Mouse (Mus musculus) neural tube, embryonic 11.5 days (tissue): ENCODE data around the gene Lama4. TPM values are rescaled to one million over a fixed set of nuclear protein-coding genes. Genes with fewer than 3 reads are reported as not detected.
A peak's percentile ranks its signal among the peaks of the same experiment; 100 is the strongest.

Experiments
- ATAC-seq: fragments of 200-750 bp; cut with Nextera tagmentation; 2 replicates; pipeline ENCODE4 v1.8.0; 2017; ENCODE audit warnings: moderate number of reproducible peaks, mild to moderate bottlenecking, moderate TSS enrichment, moderate library complexity; ENCODE audit not compliant: insufficient read depth, low FRiP score, low TSS enrichment
- DNase-seq: peaks from one replicate; pipeline ENCODE4 v3.0.0-alpha.2; 2015; ENCODE audit warnings: low spot score
- H3K27ac ChIP-seq: fragments of 300-500 bp; sonication (generic); 2 replicates; pipeline ENCODE4 v1.5.1; 2014; ENCODE audit warnings: low read depth, mild to moderate bottlenecking, low read length
- H3K27me3 ChIP-seq: fragments of 300-500 bp; sonication (generic); 2 replicates; pipeline ENCODE4 v1.6.1; 2014; ENCODE audit warnings: mild to moderate bottlenecking, low read length, mixed read lengths; ENCODE audit not compliant: control insufficient read depth, insufficient read depth
- H3K36me3 ChIP-seq: fragments of 300-500 bp; sonication (generic); 2 replicates; pipeline ENCODE4 v1.6.1; 2014; ENCODE audit warnings: mild to moderate bottlenecking, low read length, moderate library complexity, mixed read lengths; ENCODE audit not compliant: control insufficient read depth, insufficient read depth
- H3K4me1 ChIP-seq: fragments of 300-500 bp; sonication (generic); 2 replicates; pipeline ENCODE4 v1.6.1; 2014; ENCODE audit warnings: low read length, mixed read lengths; ENCODE audit not compliant: control insufficient read depth, insufficient read depth
- H3K4me2 ChIP-seq: fragments of 300-500 bp; sonication (generic); 2 replicates; pipeline ENCODE4 v1.6.1; 2014; ENCODE audit warnings: low read depth, mild to moderate bottlenecking, moderate library complexity
- H3K4me3 ChIP-seq: fragments of 300-500 bp; sonication (generic); 2 replicates; pipeline ENCODE4 v1.5.1; 2014; ENCODE audit warnings: low read depth, low read length
- H3K9ac ChIP-seq: fragments of 300-500 bp; sonication (generic); 2 replicates; pipeline ENCODE4 v1.6.1; 2014; ENCODE audit warnings: mild to moderate bottlenecking, low read length
- H3K9me3 ChIP-seq: fragments of 300-500 bp; sonication (generic); 2 replicates; pipeline ENCODE4 v1.6.1; 2016; ENCODE audit warnings: low read length; ENCODE audit not compliant: control insufficient read depth
- whole genome bisulfite sequencing: fragments of 180-500 bp; shearing (Covaris S2); extraction: QIAGEN DNeasy Blood & Tissue Kit; methylation state at CpG from one replicate; pipeline ENCODE4 v1.1.7; 2014; 5-methylcytosine and 5-hydroxymethylcytosine counted together
- polyA plus RNA-seq: library from polyadenylated mRNA; unstranded; fragments of >200 nt; fragmentation: Nextera tagmentation; extraction: Ambion mirVana; gene quantifications from 2 replicates; pipeline ENCODE4 v1.2.1, GENCODE M21; 2014

The Lama4 gene
- polyA plus RNA-seq: 23.8 and 27.5 TPM in 2 replicates

DNA sequence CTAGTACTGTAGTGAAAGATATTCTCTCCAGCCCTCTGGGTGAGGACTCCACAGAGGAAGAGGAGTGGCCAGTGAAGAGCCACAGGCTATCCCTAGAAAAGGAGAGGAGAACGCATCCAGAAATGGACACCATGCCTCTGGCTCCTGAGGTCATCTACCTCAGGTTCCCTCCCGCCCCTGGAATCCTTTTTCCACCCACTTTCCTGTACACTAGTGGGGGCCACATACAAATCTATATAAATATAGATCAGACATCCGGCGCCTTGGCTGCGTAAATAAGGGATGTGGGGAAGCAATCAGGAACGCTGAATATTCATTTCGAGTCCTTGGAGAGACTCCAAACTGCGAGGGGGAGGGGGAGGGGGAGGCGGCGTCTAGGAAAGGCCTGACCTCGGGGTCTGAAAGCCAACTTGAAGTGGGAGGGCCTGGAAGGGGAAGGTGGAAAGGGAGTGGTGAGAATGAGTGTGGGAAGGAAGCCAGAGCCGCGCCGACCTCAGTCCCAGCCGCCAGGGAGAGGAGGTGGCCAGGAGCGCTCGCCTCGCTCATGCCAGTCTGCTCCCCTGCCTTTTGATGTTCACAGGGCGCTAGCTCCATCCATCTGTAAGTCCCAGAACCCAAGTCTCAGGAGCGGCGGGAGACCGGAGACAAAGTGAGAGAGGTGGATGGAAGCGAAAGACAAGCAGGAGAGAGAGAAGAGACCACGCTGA, at the start of gene Lama4:
Gene Lama4 (plus strand): TSS at position 441 of the 707 bp plus-strand sequence.
- Histone ChIP-seq H3K4me1 (no peaks in the 10 kb centered on the region), H3K27ac (no peak within 1 kb of the TSS), H3K27me3 (no peaks in the 10 kb centered on the region), H3K9ac (peak within 1 kb of the TSS; percentile 49), H3K36me3 (no peaks in the 10 kb centered on the region), H3K4me2 (peak within 1 kb of the TSS; percentile 60), H3K9me3 (no peaks in the 10 kb centered on the region), H3K4me3 (peak within 1 kb of the TSS; percentile 28)
- DNase-seq (peak; percentile 68), ATAC-seq (peak; percentile 67)
- 7% methylated on average over 24 of the region's 24 CpGs for WGBS

DNA sequence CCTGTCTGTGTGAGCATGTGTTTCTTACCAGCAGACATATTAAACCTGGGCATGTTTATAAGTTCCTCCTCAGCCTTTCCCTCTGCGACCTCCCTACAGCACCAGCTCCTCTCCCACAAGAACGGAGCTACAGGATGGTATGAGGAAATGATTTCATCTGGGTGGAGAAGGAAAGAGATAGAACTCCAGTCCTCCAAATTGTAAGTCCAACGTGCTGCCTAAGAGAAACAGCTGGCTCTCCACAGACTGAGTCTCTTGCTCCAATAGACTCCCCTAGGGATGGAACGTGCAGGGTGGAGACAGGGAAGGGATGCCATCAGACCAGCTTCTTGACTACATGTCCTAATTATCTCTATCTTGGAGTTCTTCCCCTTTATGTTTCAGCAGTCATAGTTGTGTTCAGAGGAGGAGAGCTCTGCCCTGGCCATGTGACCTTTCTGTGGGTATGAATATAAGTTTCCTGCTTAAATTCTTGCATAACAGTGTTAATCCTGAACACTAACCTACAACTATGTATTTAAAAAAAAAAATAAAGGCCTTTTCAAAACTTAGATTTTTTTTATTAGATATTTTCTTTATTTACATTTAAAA, 49.2 kb upstream of the Lama4 start:
- Histone ChIP-seq H3K27ac (no peak overlapping the region), H3K27me3 (no peaks in the 10 kb centered on the region), H3K9ac (no peak overlapping the region), H3K4me1 (no peaks in the 10 kb centered on the region), H3K4me2 (no peak overlapping the region), H3K9me3 (no peaks in the 10 kb centered on the region), H3K36me3 (no peaks in the 10 kb centered on the region), H3K4me3 (no peak overlapping the region)
- WGBS: 73% methylated on average over 4 of the region's 4 CpGs
- DNase-seq (no peak), ATAC-seq (no peak)

GRCm38 (mm10) chr10:38928940-38929697, 36.2 kb upstream of the Lama4 start:
- ATAC-seq: no peak
- Histone ChIP-seq H3K4me1 (no peaks in the 10 kb centered on the region), H3K27me3 (no peaks in the 10 kb centered on the region), H3K36me3 (no peaks in the 10 kb centered on the region), H3K27ac (no peak overlapping the region), H3K4me2 (no peak overlapping the region), H3K9ac (no peak overlapping the region), H3K9me3 (no peaks in the 10 kb centered on the region), H3K4me3 (no peak overlapping the region)
- no peak for DNase-seq
- 91% methylated on average over 6 of the region's 6 CpGs for WGBS

DNA sequence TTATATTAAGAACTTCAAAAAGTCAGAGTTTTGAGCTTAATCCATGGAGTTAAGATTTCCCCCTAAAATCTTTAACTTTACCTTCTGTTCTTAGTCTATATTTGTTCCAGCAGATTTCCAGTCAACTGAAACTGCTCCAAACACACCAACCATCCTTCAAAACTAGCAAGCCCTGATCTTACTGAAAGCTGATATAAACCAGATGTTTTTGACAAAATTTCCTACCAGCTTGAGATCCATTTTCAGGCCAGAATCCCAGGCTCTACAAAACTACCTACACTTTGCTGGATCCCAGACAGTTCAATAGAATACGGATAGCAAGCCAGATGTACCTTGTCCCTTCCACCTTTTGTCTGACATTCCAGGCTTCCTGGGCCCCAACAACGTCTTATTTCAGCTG, 20.6 kb upstream of the Lama4 start:
- 65% methylated on average over 2 of the region's 2 CpGs for WGBS
- H3K27ac ChIP-seq: no peak overlapping the region
- DNase-seq (no peak), ATAC-seq (no peak)
- H3K27me3 ChIP-seq: no peaks in the 10 kb centered on the region
- H3K4me1 ChIP-seq: no peaks in the 10 kb centered on the region
- no peak overlapping the region for H3K9ac ChIP-seq
- no peaks in the 10 kb centered on the region for H3K36me3 ChIP-seq
- no peak overlapping the region for H3K4me2 ChIP-seq
- H3K4me3 ChIP-seq: no peak overlapping the region
- H3K9me3 ChIP-seq: no peaks in the 10 kb centered on the region

DNA sequence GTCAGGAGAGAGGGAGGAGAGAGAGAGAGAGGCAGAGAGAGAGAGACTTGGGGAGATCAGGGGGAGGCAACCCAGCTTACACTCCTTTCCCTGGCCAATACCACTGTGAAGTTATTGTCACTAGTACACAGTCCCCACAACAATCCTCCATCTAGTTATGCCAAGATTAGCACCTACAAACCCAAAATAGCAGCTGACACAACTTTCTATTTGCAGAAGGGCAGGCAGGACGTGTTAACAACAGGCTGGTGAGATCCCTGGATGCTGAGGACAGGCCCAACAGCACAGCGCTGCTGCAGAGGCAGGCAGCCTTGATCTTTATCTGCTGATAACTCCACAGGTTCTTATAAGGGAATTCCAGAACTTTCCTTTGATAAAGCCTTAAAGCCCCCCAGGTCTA, 3.4 kb upstream of the Lama4 start:
- Histone ChIP-seq H3K4me1 (no peaks in the 10 kb centered on the region), H3K4me3 (no peak overlapping the region), H3K9ac (no peak overlapping the region), H3K36me3 (no peaks in the 10 kb centered on the region), H3K4me2 (no peak overlapping the region), H3K27ac (no peak overlapping the region), H3K9me3 (no peaks in the 10 kb centered on the region), H3K27me3 (no peaks in the 10 kb centered on the region)
- no peak for DNase-seq
- WGBS: 62% methylated on average over 2 of the region's 2 CpGs
- ATAC-seq: no peak

DNA sequence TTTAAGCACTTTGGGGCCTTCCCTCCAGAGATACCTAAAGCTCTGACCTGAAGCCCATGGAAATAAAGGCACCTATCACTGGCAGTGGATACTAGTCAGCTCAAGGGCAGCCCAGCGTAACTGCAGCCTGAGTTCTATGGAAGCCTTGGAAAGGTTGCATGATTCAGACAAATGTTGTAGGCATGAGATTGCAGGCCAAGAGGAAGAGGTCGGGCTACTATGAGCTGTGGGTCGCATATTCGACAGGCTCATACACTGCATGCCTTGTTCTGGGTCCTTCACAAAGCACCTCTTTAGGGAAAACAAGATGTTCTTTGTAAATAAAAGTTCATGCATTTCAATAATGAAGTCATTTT, 618 bp upstream of the Lama4 start:
- Histone ChIP-seq H3K9me3 (no peaks in the 10 kb centered on the region), H3K4me1 (no peaks in the 10 kb centered on the region), H3K27ac (no peak overlapping the region), H3K36me3 (no peaks in the 10 kb centered on the region), H3K9ac (no peak overlapping the region), H3K27me3 (no peaks in the 10 kb centered on the region), H3K4me3 (no peak overlapping the region), H3K4me2 (no peak overlapping the region)
- ATAC-seq (no peak), DNase-seq (no peak)
- WGBS: 88% methylated on average over 4 of the region's 4 CpGs

GRCm38 (mm10) chr10:38965857-38966256, 542 bp downstream of the Lama4 start:
- peak; percentile 49 for DNase-seq
- Histone ChIP-seq H3K9ac (peak overlapping the region; percentile 49), H3K4me2 (peak overlapping the region; percentile 60), H3K27me3 (no peaks in the 10 kb centered on the region), H3K36me3 (no peaks in the 10 kb centered on the region), H3K4me1 (no peaks in the 10 kb centered on the region), H3K4me3 (peak overlapping the region; percentile 28), H3K9me3 (no peaks in the 10 kb centered on the region), H3K27ac (no peak overlapping the region)
- ATAC-seq: peak; percentile 39
- WGBS: 6% methylated on average over 14 of the region's 14 CpGs

DNA sequence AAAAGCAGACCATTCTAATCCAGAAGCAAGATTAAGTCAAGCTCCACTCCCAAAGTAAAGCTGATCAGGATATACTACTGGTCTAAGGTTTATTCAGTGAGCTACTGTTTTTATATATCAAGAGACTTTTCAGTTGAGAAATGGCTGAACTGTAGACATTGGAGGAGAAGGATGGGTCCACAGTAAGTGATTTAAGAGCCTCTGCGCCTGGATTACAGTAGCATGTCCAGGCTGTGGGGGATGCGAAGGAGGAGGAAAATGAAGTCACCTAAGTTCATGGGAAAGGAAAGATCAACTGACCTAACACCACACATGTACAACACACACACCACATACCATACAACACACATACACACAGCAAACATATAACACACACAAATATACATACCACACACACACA, 1.3 kb downstream of the Lama4 start:
- no peaks in the 10 kb centered on the region for H3K36me3 ChIP-seq
- ATAC-seq (no peak), DNase-seq (no peak)
- H3K9me3 ChIP-seq: no peaks in the 10 kb centered on the region
- H3K9ac ChIP-seq: no peak overlapping the region
- H3K4me2 ChIP-seq: peak overlapping the region; percentile 60
- no peaks in the 10 kb centered on the region for H3K4me1 ChIP-seq
- H3K4me3 ChIP-seq: no peak overlapping the region; the same call in 1 of the 2 replicates
- WGBS: 81% methylated on average over 2 of the region's 2 CpGs
- no peak overlapping the region for H3K27ac ChIP-seq
- no peaks in the 10 kb centered on the region for H3K27me3 ChIP-seq
